Mouse (Mus musculus) myocyte (in vitro differentiated cells): Measurements from ENCODE around the gene Cyb5r1. TPM values are rescaled to one million over a fixed set of nuclear protein-coding genes. Genes with fewer than 3 reads are reported as not detected.

Source experiments
- H3K27me3 ChIP-seq: one replicate; pipeline ENCODE4 v1.6.1; 2011; ENCODE audit not compliant: control insufficient read depth, insufficient read depth, insufficient read length
- H3K36me3 ChIP-seq: one replicate; pipeline ENCODE4 v1.6.1; 2011; ENCODE audit not compliant: control insufficient read depth, insufficient read depth
- H3K4me2 ChIP-seq: one replicate; pipeline ENCODE4 v1.6.1; 2011; ENCODE audit warnings: low read depth, control low read depth
- H3K4me3 ChIP-seq: one replicate; pipeline ENCODE4 v1.5.1; 2011; ENCODE audit warnings: mild to moderate bottlenecking, control low read depth, moderate library complexity
- H3K79me2 ChIP-seq: one replicate; pipeline ENCODE4 v1.6.1; 2011; ENCODE audit not compliant: control insufficient read depth, insufficient read depth
- H3ac ChIP-seq: one replicate; pipeline ENCODE4 v1.6.1; 2011; ENCODE audit not compliant: control insufficient read depth, insufficient read length
- CEBPB ChIP-seq: IDR thresholded peaks from 2 replicates; pipeline ENCODE4 v1.6.1; 2011; ENCODE audit warnings: mild to moderate bottlenecking, moderate library complexity; ENCODE audit not compliant: poor library complexity, insufficient read depth, severe bottlenecking
- E2F4 ChIP-seq: IDR thresholded peaks from one replicate; pipeline ENCODE4 v1.6.1; 2011; ENCODE audit warnings: mild to moderate bottlenecking, control low read depth, moderate library complexity; ENCODE audit not compliant: insufficient read depth
- MAX ChIP-seq: IDR thresholded peaks from one replicate; pipeline ENCODE4 v1.6.1; 2011; ENCODE audit warnings: low read depth, mild to moderate bottlenecking, control low read depth
- MYOD1 ChIP-seq, 3 experiments: IDR thresholded peaks; one replicate each; pipeline ENCODE4 v1.6.1; 2011; ENCODE audit warnings: control low read depth in 2 of 3, low read depth in 2 of 3, mild to moderate bottlenecking in 2 of 3, moderate library complexity in 1 of 3; ENCODE audit not compliant: insufficient read length in 2 of 3, control insufficient read depth in 1 of 3
- MYOG ChIP-seq, 3 experiments: IDR thresholded peaks; one replicate each; pipeline ENCODE4 v1.6.1; 2011; ENCODE audit warnings: control low read depth in 2 of 3, low read depth in 2 of 3, mild to moderate bottlenecking in 2 of 3; ENCODE audit not compliant: insufficient read length in 2 of 3, control insufficient read depth in 1 of 3, insufficient read depth in 1 of 3
- POLR2A ChIP-seq: IDR thresholded peaks from one replicate; pipeline ENCODE4 v1.6.1; 2011; ENCODE audit warnings: low read depth, mild to moderate bottlenecking, control low read depth, moderate library complexity; ENCODE audit not compliant: insufficient read length
- POLR2AphosphoS2 ChIP-seq: IDR thresholded peaks from one replicate; pipeline ENCODE4 v1.6.1; 2011; ENCODE audit warnings: low read depth, control low read depth; ENCODE audit not compliant: insufficient read length
- REST ChIP-seq: IDR thresholded peaks from one replicate; pipeline ENCODE4 v1.6.1; 2011; ENCODE audit warnings: mild to moderate bottlenecking, control low read depth, moderate library complexity; ENCODE audit not compliant: insufficient read depth, insufficient read length
- SRF ChIP-seq: IDR thresholded peaks from one replicate; pipeline ENCODE4 v1.6.1; 2011; ENCODE audit warnings: low read depth; ENCODE audit not compliant: control insufficient read depth, insufficient read length
- TCF12 ChIP-seq: IDR thresholded peaks from one replicate; pipeline ENCODE4 v1.6.1; 2011; ENCODE audit warnings: mild to moderate bottlenecking, control low read depth; ENCODE audit not compliant: poor library complexity, insufficient read depth, severe bottlenecking
- TCF3 ChIP-seq: IDR thresholded peaks from one replicate; pipeline ENCODE4 v1.6.1; 2011; ENCODE audit warnings: low read depth, control low read depth; ENCODE audit not compliant: insufficient read length
- USF1 ChIP-seq: IDR thresholded peaks from one replicate; pipeline ENCODE4 v1.6.1; 2011; ENCODE audit warnings: low read depth, mild to moderate bottlenecking, control low read depth, moderate library complexity
- polyA plus RNA-seq: library from polyadenylated mRNA; unstranded; fragments of >200 nt; fragmentation: generic; extraction: Trizol; gene quantifications from one replicate; pipeline ENCODE4 v1.2.1, GENCODE M21; 2012; ENCODE audit warnings: missing spikeins

Gene Cyb5r1
- polyA plus RNA-seq, 1 experiment = 452 TPM

DNA sequence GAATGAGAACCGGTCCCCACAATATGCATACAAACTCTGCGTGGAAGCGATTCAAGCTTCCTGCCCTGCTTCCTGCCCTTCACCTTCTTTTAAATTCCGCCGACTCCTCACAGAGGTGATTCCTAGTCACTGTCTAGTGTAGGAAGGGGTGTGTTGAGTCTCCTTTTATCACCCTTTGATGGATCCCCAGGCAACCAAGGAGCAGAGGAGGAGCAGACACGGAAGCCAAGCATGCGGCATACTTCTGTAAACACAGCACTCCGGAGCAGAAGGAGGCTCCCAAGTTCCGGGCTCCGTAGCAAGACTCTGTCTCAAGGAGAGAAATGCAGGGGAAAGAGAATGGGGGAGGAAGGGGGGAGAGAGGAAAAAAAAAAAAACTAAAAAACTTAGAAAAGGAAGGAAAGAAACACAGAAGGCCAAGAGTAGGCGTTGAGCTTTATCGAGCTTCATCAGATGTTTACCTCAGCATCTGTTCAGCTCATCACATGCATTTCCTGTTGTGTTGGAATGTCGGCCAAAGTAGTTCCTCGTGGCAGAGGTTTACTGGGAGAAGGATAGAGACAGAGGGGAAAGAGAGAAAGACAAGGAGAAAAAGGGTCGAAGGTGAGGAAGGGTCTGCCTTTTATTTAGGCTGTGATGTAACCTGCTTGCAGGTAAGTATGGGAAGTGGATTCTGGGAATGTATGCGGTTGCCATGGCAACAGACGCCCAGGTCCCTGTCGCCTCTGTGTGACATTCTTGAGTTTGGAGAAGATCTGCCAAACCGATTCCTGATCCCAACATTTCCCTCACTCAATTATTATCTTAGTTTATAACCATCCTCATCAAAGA lies 23.3 kb upstream of the Cyb5r1 start:
- H3K27me3 ChIP-seq = peaks cover under 1% of the 10 kb centered on the region
- H3K79me2 ChIP-seq = no peaks in the 10 kb centered on the region
- TF ChIP-seq TCF3 = no peak
- no peak for TF ChIP-seq MAX
- TF ChIP-seq TCF12 = no peak
- no peak for TF ChIP-seq CEBPB
- no peaks in the 10 kb centered on the region for H3K36me3 ChIP-seq
- H3K4me3 ChIP-seq = no peak overlapping the region
- no peak overlapping the region for H3K4me2 ChIP-seq
- no peak overlapping the region for H3ac ChIP-seq

DNA sequence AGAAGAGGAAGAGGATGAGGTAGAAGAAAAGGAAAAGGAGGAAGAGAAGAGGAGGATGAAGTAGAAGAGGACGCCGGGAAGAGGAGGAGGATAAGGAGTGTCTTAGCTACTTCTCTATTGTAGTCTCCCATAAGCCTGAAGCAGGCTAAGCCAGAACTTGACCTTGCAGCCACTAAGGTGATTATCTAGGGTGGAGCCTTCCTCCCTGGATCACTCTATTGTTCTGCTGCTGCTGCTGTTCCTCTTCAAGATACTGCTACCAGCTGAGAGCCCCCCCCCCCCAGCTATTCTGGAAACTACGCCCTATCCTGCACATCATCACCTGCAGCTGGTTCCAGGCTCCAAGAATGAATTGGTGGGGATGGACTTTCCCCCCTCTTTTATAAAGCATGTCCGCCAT lies 20.8 kb upstream of the Cyb5r1 start:
- TF ChIP-seq USF1 (no peak), MAX (no peak), MYOD1 (IDR thresholded peaks at IDR 0.05; ENCODE audit: control insufficient read depth in 1 of 3, insufficient read length in 2 of 3, low read depth in 2 of 3) (no peak), REST (no peak), SRF (no peak), MYOG (IDR thresholded peaks at IDR 0.05; ENCODE audit: control insufficient read depth in 1 of 3, insufficient read depth in 1 of 3, insufficient read length in 2 of 3, low read depth in 2 of 3) (no peak), CEBPB (no peak), POLR2AphosphoS2 (no peak), TCF3 (no peak), POLR2A (no peak), TCF12 (no peak), E2F4 (no peak)
- Histone ChIP-seq H3ac (no peak overlapping the region), H3K4me2 (no peak overlapping the region), H3K79me2 (no peaks in the 10 kb centered on the region), H3K4me3 (no peak overlapping the region), H3K27me3 (peaks cover 15% of the 10 kb centered on the region), H3K36me3 (no peaks in the 10 kb centered on the region)

DNA sequence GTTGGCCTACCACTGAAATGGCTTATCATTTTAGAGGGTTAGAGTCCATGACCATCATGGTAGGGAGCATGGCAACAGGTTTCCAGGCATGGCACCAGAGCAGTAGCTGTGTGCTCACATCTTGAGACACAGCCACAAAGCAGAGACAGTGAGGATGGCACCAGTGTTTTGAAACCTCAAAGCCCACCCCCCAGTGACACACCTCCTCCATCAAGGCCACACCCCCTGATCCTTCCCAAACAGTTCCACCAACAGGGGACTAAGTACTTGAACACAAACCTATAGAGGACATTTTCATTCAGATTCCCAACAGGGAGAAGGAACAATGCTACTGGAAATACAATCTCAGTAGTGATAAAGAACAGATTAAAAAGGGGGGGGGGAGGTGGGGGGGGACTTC lies 20.2 kb upstream of the Cyb5r1 start:
- Histone ChIP-seq H3K27me3 (peaks cover 15% of the 10 kb centered on the region), H3ac (no peak overlapping the region), H3K4me3 (no peak overlapping the region), H3K36me3 (no peaks in the 10 kb centered on the region), H3K79me2 (no peaks in the 10 kb centered on the region), H3K4me2 (no peak overlapping the region)
- TF ChIP-seq SRF = no peak
- no peak for TF ChIP-seq E2F4
- TF ChIP-seq USF1 = no peak
- TF ChIP-seq REST = no peak
- no peak for TF ChIP-seq MYOG (IDR thresholded peaks at IDR 0.05; ENCODE audit: control insufficient read depth in 1 of 3, insufficient read depth in 1 of 3, insufficient read length in 2 of 3, low read depth in 2 of 3)
- no peak for TF ChIP-seq POLR2A
- no peak for TF ChIP-seq TCF3
- no peak for TF ChIP-seq TCF12
- TF ChIP-seq MAX = no peak
- TF ChIP-seq CEBPB = no peak
- no peak for TF ChIP-seq POLR2AphosphoS2
- no peak for TF ChIP-seq MYOD1 (IDR thresholded peaks at IDR 0.05; ENCODE audit: control insufficient read depth in 1 of 3, insufficient read length in 2 of 3, low read depth in 2 of 3)

DNA sequence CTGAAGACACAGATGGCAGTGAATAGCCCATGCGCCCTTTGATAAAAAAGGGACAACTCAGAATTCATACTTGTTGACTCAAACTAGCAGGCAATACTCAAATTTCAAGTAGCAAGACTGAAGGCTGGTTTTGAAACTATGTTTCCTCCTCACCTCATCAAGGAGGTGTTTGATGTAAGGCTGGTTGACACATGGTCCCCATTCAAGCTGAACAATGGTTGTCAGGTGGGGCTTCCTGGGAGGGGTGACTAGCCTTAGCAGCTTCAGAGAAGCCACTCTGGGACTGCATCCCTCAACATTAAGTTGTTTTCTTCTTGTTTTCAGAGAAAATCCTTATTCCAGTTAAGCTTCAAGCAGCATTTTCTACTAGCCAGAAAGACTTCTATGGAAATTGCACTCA lies 19.7 kb upstream of the Cyb5r1 start, which contains the start of gene 4933406M09Rik:
Gene 4933406M09Rik, plus strand, starts transcription at position 275 of the 400 bp plus-strand sequence.
- no peak for TF ChIP-seq E2F4
- no peak for TF ChIP-seq MYOD1 (IDR thresholded peaks at IDR 0.05; ENCODE audit: control insufficient read depth in 1 of 3, insufficient read length in 2 of 3, low read depth in 2 of 3)
- no peak for TF ChIP-seq REST

DNA sequence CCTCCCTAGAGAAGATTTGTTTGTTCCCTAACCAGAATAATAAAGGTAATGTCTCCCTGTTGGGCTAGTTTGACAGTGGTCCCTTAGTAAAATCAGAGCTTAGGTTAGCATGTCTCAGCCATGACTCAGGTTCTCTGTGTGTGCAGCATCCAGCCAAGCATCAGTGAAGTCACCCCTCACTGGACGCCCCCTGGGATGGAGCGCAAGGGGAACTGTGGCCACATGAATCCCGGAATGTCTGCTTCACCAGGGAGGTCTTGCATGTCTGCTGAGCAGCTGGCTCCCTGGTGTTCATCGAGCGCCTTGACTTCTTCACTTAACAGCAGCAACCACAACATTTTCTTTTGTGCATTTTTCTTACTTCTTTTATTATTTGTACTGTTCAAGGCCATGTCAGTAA lies 11.5 kb upstream of the Cyb5r1 start:
- H3K79me2 ChIP-seq = no peaks in the 10 kb centered on the region
- H3K36me3 ChIP-seq = no peaks in the 10 kb centered on the region
- H3K4me3 ChIP-seq = no peak overlapping the region
- peaks cover 7% of the 10 kb centered on the region for H3K27me3 ChIP-seq
- TF ChIP-seq REST (no peak), E2F4 (no peak), POLR2AphosphoS2 (no peak), CEBPB (no peak), SRF (no peak), TCF12 (no peak), TCF3 (no peak), MYOG (IDR thresholded peaks at IDR 0.05; ENCODE audit: control insufficient read depth in 1 of 3, insufficient read depth in 1 of 3, insufficient read length in 2 of 3, low read depth in 2 of 3) (no peak), POLR2A (no peak), USF1 (no peak), MAX (no peak), MYOD1 (IDR thresholded peaks at IDR 0.05; ENCODE audit: control insufficient read depth in 1 of 3, insufficient read length in 2 of 3, low read depth in 2 of 3) (no peak)
- no peak overlapping the region for H3K4me2 ChIP-seq
- no peak overlapping the region for H3ac ChIP-seq

More for the DNA sequence above, 19.7 kb upstream of the Cyb5r1 start, which contains the start of gene 4933406M09Rik:
- no peak within 1 kb of the TSS for H3ac ChIP-seq
- peaks cover 17% of the 10 kb centered on the region for H3K27me3 ChIP-seq
- no peaks in the 10 kb centered on the region for H3K36me3 ChIP-seq
- no peak within 1 kb of the TSS for H3K4me2 ChIP-seq
- no peak within 1 kb of the TSS for H3K4me3 ChIP-seq
- no peaks in the 10 kb centered on the region for H3K79me2 ChIP-seq
